Mouse (Mus musculus): ENCODE data around the gene Atxn2. TPM values are rescaled to one million over a fixed set of nuclear protein-coding genes. Genes with fewer than 3 reads are reported as not detected.

Atxn2 gene
- polyA plus RNA-seq, 1 experiment from 2014 or later, result 60.1 TPM

GRCm38 (mm10) chr5:121828491-121829432, 117.6 kb downstream of the Atxn2 start:
- peaks cover 12% of the 10 kb centered on the region for H3K4me1 ChIP-seq (ENCODE audit: control insufficient read depth, insufficient read depth, low read length)
- 1% methylated on average over 74 of the region's 82 CpGs for WGBS
- H3K9ac ChIP-seq (ENCODE audit: low read depth, low read length), result peak overlapping the region; percentile 65
- peak; percentile 63 for ATAC-seq
- peak overlapping the region; percentile 49 for H3K4me3 ChIP-seq (ENCODE audit: low read depth, low read length)
- H3K27ac ChIP-seq (ENCODE audit: low read length), result no peak overlapping the region
- no peaks in the 10 kb centered on the region for H3K36me3 ChIP-seq (ENCODE audit: control insufficient read depth, insufficient read depth, low read length)
- H3K9me3 ChIP-seq (replicated peaks; ENCODE audit: control insufficient read depth, low read length, poor library complexity, severe bottlenecking), result no peaks in the 10 kb centered on the region
- H3K4me2 ChIP-seq (ENCODE audit: low read length), result peak overlapping the region; percentile 96
- no peaks in the 10 kb centered on the region for H3K27me3 ChIP-seq (ENCODE audit: control insufficient read depth, insufficient read depth, low read depth, low read length)

GRCm38 (mm10) chr5:121831002-121831601, 120.0 kb downstream of the Atxn2 start:
- 87% methylated on average over 6 of the region's 6 CpGs for WGBS
- H3K4me3 ChIP-seq (ENCODE audit: low read depth, low read length), result no peak overlapping the region
- no peak for ATAC-seq

GRCm38 (mm10) chr5:121832376-121833155, 121.4 kb downstream of the Atxn2 start:
- Histone ChIP-seq H3K9ac (ENCODE audit: low read depth, low read length) (no peak overlapping the region), H3K4me1 (ENCODE audit: control insufficient read depth, insufficient read depth, low read length) (peaks cover 31% of the 10 kb centered on the region), H3K36me3 (ENCODE audit: control insufficient read depth, insufficient read depth, low read length) (no peaks in the 10 kb centered on the region), H3K4me2 (ENCODE audit: low read length) (no peak overlapping the region), H3K4me3 (ENCODE audit: low read depth, low read length) (no peak overlapping the region), H3K9me3 (replicated peaks; ENCODE audit: control insufficient read depth, low read length, poor library complexity, severe bottlenecking) (no peaks in the 10 kb centered on the region), H3K27me3 (ENCODE audit: control insufficient read depth, insufficient read depth, low read depth, low read length) (peaks cover 12% of the 10 kb centered on the region), H3K27ac (ENCODE audit: low read length) (no peak overlapping the region)
- ATAC-seq, result no peak
- 85% methylated on average over 5 of the region's 6 CpGs for WGBS

More at GRCm38 (mm10) chr5:121831002-121831601, 120.0 kb downstream of the Atxn2 start:
- Histone ChIP-seq H3K4me2 (ENCODE audit: low read length) (no peak overlapping the region), H3K9me3 (replicated peaks; ENCODE audit: control insufficient read depth, low read length, poor library complexity, severe bottlenecking) (no peaks in the 10 kb centered on the region), H3K36me3 (ENCODE audit: control insufficient read depth, insufficient read depth, low read length) (no peaks in the 10 kb centered on the region), H3K4me1 (ENCODE audit: control insufficient read depth, insufficient read depth, low read length) (peaks cover 23% of the 10 kb centered on the region), H3K9ac (ENCODE audit: low read depth, low read length) (no peak overlapping the region), H3K27me3 (ENCODE audit: control insufficient read depth, insufficient read depth, low read depth, low read length) (peaks cover 4% of the 10 kb centered on the region), H3K27ac (ENCODE audit: low read length) (no peak overlapping the region)

GRCm38 (mm10) chr5:121833159-121833558, 122.0 kb downstream of the Atxn2 start:
- WGBS, result 92% methylated on average over 2 of the region's 2 CpGs
- peaks cover 15% of the 10 kb centered on the region for H3K27me3 ChIP-seq (ENCODE audit: control insufficient read depth, insufficient read depth, low read depth, low read length)
- H3K4me1 ChIP-seq (ENCODE audit: control insufficient read depth, insufficient read depth, low read length), result peaks cover 34% of the 10 kb centered on the region

GRCm38 (mm10) chr5:121833572-121834240, 122.6 kb downstream of the Atxn2 start:
- WGBS, result 59% methylated on average over 10 of the region's 10 CpGs
- H3K27me3 ChIP-seq (ENCODE audit: control insufficient read depth, insufficient read depth, low read depth, low read length), result peaks cover 15% of the 10 kb centered on the region
- peaks cover 34% of the 10 kb centered on the region for H3K4me1 ChIP-seq (ENCODE audit: control insufficient read depth, insufficient read depth, low read length)
- no peaks in the 10 kb centered on the region for H3K36me3 ChIP-seq (ENCODE audit: control insufficient read depth, insufficient read depth, low read length)
- ATAC-seq, result no peak
- no peaks in the 10 kb centered on the region for H3K9me3 ChIP-seq (replicated peaks; ENCODE audit: control insufficient read depth, low read length, poor library complexity, severe bottlenecking)
- no peak overlapping the region for H3K4me2 ChIP-seq (ENCODE audit: low read length)
- H3K9ac ChIP-seq (ENCODE audit: low read depth, low read length), result peak overlapping the region; percentile 20; the same call in 1 of the 2 replicates
- no peak overlapping the region for H3K4me3 ChIP-seq (ENCODE audit: low read depth, low read length)
- H3K27ac ChIP-seq (ENCODE audit: low read length), result no peak overlapping the region

More at GRCm38 (mm10) chr5:121833159-121833558, 122.0 kb downstream of the Atxn2 start:
- Histone ChIP-seq H3K4me3 (ENCODE audit: low read depth, low read length) (no peak overlapping the region), H3K4me2 (ENCODE audit: low read length) (no peak overlapping the region), H3K9ac (ENCODE audit: low read depth, low read length) (no peak overlapping the region), H3K36me3 (ENCODE audit: control insufficient read depth, insufficient read depth, low read length) (no peaks in the 10 kb centered on the region), H3K9me3 (replicated peaks; ENCODE audit: control insufficient read depth, low read length, poor library complexity, severe bottlenecking) (no peaks in the 10 kb centered on the region), H3K27ac (ENCODE audit: low read length) (no peak overlapping the region)
- ATAC-seq, result no peak

- 87% methylated on average over 7 of the region's 7 CpGs for WGBS
- peaks cover 21% of the 10 kb centered on the region for H3K27me3 ChIP-seq (ENCODE audit: control insufficient read depth, insufficient read depth, low read depth, low read length)
- no peak overlapping the region for H3K4me3 ChIP-seq (ENCODE audit: low read depth, low read length)
- H3K9me3 ChIP-seq (replicated peaks; ENCODE audit: control insufficient read depth, low read length, poor library complexity, severe bottlenecking), result no peaks in the 10 kb centered on the region
- H3K9ac ChIP-seq (ENCODE audit: low read depth, low read length), result no peak overlapping the region
- H3K27ac ChIP-seq (ENCODE audit: low read length), result no peak overlapping the region
- H3K4me2 ChIP-seq (ENCODE audit: low read length), result no peak overlapping the region
- no peaks in the 10 kb centered on the region for H3K36me3 ChIP-seq (ENCODE audit: control insufficient read depth, insufficient read depth, low read length)
- H3K4me1 ChIP-seq (ENCODE audit: control insufficient read depth, insufficient read depth, low read length), result peaks cover 31% of the 10 kb centered on the region
- ATAC-seq, result no peak
Observed at GRCm38 (mm10) chr5:121834241-121834606, 123.1 kb downstream of the Atxn2 start.

- H3K4me1 ChIP-seq (ENCODE audit: control insufficient read depth, insufficient read depth, low read length), result peaks cover 30% of the 10 kb centered on the region
- H3K9ac ChIP-seq (ENCODE audit: low read depth, low read length), result peak overlapping the region; percentile 81
- no peak for ATAC-seq
- peaks cover 21% of the 10 kb centered on the region for H3K27me3 ChIP-seq (ENCODE audit: control insufficient read depth, insufficient read depth, low read depth, low read length)
- H3K4me2 ChIP-seq (ENCODE audit: low read length), result peak overlapping the region; percentile 87
- no peaks in the 10 kb centered on the region for H3K9me3 ChIP-seq (replicated peaks; ENCODE audit: control insufficient read depth, low read length, poor library complexity, severe bottlenecking)
- peak overlapping the region; percentile 82 for H3K4me3 ChIP-seq (ENCODE audit: low read depth, low read length)
- WGBS, result 54% methylated on average over 12 of the region's 12 CpGs
- H3K36me3 ChIP-seq (ENCODE audit: control insufficient read depth, insufficient read depth, low read length), result no peaks in the 10 kb centered on the region
- no peak overlapping the region for H3K27ac ChIP-seq (ENCODE audit: low read length)
Observed at GRCm38 (mm10) chr5:121834991-121835747, 124.0 kb downstream of the Atxn2 start.

All from midbrain, embryonic 16.5 days (tissue).